Mouse (Mus musculus) brain, embryonic 18.5 days (tissue): Measurements from ENCODE around the gene Cdkl4.
"Not testable (repeated sequence)": the region's sequence is repeated elsewhere in the genome, so short reads cannot be mapped to it uniquely, and the experiment has no call there.

ENCODE experiments used
- DNase-seq: peaks from one replicate; pipeline ENCODE4 v3.0.0-alpha.2; 2012; ENCODE audit warnings: low read depth, low spot score

Cdkl4 gene

GRCm38 (mm10) chr17:80577639-80578038, at the start of gene Cdkl4:
Gene Cdkl4, minus strand, starts transcription at chr17:80577813.
- no peak for DNase-seq

GRCm38 (mm10) chr17:80624979-80625378, 47.4 kb upstream of the Cdkl4 start:
- DNase-seq = no peak

- no peak for DNase-seq
Observed at GRCm38 (mm10) chr17:80621691-80622090, 44.1 kb upstream of the Cdkl4 start.

- no peak for DNase-seq
Observed at GRCm38 (mm10) chr17:80620786-80621423, 43.3 kb upstream of the Cdkl4 start.

GRCm38 (mm10) chr17:80619556-80619955, 41.9 kb upstream of the Cdkl4 start:
- DNase-seq = no peak

- DNase-seq = no peak
Observed at GRCm38 (mm10) chr17:80618890-80619289, 41.3 kb upstream of the Cdkl4 start.

- no peak for DNase-seq
Observed at GRCm38 (mm10) chr17:80603806-80604205, 26.2 kb upstream of the Cdkl4 start.

- no peak for DNase-seq
Observed at GRCm38 (mm10) chr17:80603079-80603625, 25.5 kb upstream of the Cdkl4 start.

GRCm38 (mm10) chr17:80601371-80601770, 23.8 kb upstream of the Cdkl4 start:
- no peak for DNase-seq

GRCm38 (mm10) chr17:80583051-80583450, 5.4 kb upstream of the Cdkl4 start:
- no peak for DNase-seq

- no peak for DNase-seq
Observed at GRCm38 (mm10) chr17:80579901-80580300, 2.3 kb upstream of the Cdkl4 start.

GRCm38 (mm10) chr17:80579089-80579488, 1.5 kb upstream of the Cdkl4 start:
- DNase-seq = no peak

- DNase-seq = no peak
Observed at GRCm38 (mm10) chr17:80578041-80578440, 428 bp upstream of the Cdkl4 start.

GRCm38 (mm10) chr17:80577214-80577613, 399 bp downstream of the Cdkl4 start:
- DNase-seq = peak; percentile 52

GRCm38 (mm10) chr17:80575008-80575407, 2.6 kb downstream of the Cdkl4 start:
- DNase-seq = no peak

GRCm38 (mm10) chr17:80574471-80574965, 3.1 kb downstream of the Cdkl4 start:
- no peak for DNase-seq

GRCm38 (mm10) chr17:80572187-80572935, 5.3 kb downstream of the Cdkl4 start:
- DNase-seq = no peak

- no peak for DNase-seq
Observed at GRCm38 (mm10) chr17:80571460-80571859, 6.2 kb downstream of the Cdkl4 start.

GRCm38 (mm10) chr17:80569718-80570117, 7.9 kb downstream of the Cdkl4 start:
- DNase-seq = not testable (repeated sequence)

- DNase-seq = no peak
Observed at GRCm38 (mm10) chr17:80568842-80569601, 8.6 kb downstream of the Cdkl4 start.

GRCm38 (mm10) chr17:80568441-80568840, 9.2 kb downstream of the Cdkl4 start:
- no peak for DNase-seq

GRCm38 (mm10) chr17:80564611-80564924, 13.0 kb downstream of the Cdkl4 start:
- DNase-seq = no peak
